Mouse (Mus musculus) T-helper 17 cell (primary cell): ENCODE results near the gene Prdm9.
"Not testable (repeated sequence)": the region's sequence is repeated elsewhere in the genome, so short reads cannot be mapped to it uniquely, and the experiment has no call there.

Experiments used
- in situ Hi-C, 2 experiments: fragments of 300-600 bp; cut with MboI, MseI; formaldehyde crosslinking; loops; 1 replicate in 1 of 2; 2 replicates in 1 of 2; pipeline ENCODE4 v1.15.1; 2025; ENCODE audit warnings: high pct_unique_total_duplicates in 2 of 2

Prdm9 gene

GRCm38 (mm10) chr17:15564014-15564927 lies at the start of gene Prdm9:
Gene Prdm9 (minus strand): TSS chr17:15564354.
- in situ Hi-C loops, result no loop called here

GRCm38 (mm10) chr17:15599496-15599895 lies 35.3 kb upstream of the Prdm9 start:
- in situ Hi-C loops, result no loop called here

- in situ Hi-C loops, result no loop called here
Measured at GRCm38 (mm10) chr17:15591216-15591881, 27.2 kb upstream of the Prdm9 start.

GRCm38 (mm10) chr17:15588116-15588515 lies 24.0 kb upstream of the Prdm9 start:
- in situ Hi-C loops, result loop anchor here in 1 of 2 experiments (10.0 kb wide), 1 partner anchor 137 kb away; no protein-coding TSS in a partner anchor

- in situ Hi-C loops, result loop anchor here in 1 of 2 experiments (10.0 kb wide), 1 partner anchor 139 kb away; no protein-coding TSS in a partner anchor
Measured at GRCm38 (mm10) chr17:15585691-15586090, 21.5 kb upstream of the Prdm9 start.

GRCm38 (mm10) chr17:15583071-15583470 lies 18.9 kb upstream of the Prdm9 start:
- in situ Hi-C loops, result loop anchor here in 1 of 2 experiments (10.0 kb wide), 1 partner anchor 142 kb away; no protein-coding TSS in a partner anchor

GRCm38 (mm10) chr17:15580072-15580447 lies 15.9 kb upstream of the Prdm9 start:
- in situ Hi-C loops, result loop anchor here in 1 of 2 experiments (10.0 kb wide), 1 partner anchor 145 kb away; no protein-coding TSS in a partner anchor

GRCm38 (mm10) chr17:15579410-15580071 lies 15.4 kb upstream of the Prdm9 start:
- in situ Hi-C loops, result loop anchor here in 1 of 2 experiments (10.0 kb wide), 1 partner anchor 145 kb away; no protein-coding TSS in a partner anchor

GRCm38 (mm10) chr17:15577291-15577694 lies 13.1 kb upstream of the Prdm9 start:
- in situ Hi-C loops, result no loop called here

- in situ Hi-C loops, result no loop called here
Measured at GRCm38 (mm10) chr17:15575056-15575455, 10.9 kb upstream of the Prdm9 start.

- in situ Hi-C loops, result no loop called here
Measured at GRCm38 (mm10) chr17:15566908-15567307, 2.8 kb upstream of the Prdm9 start.

GRCm38 (mm10) chr17:15564928-15565300 lies 760 bp upstream of the Prdm9 start:
- in situ Hi-C loops, result no loop called here

- in situ Hi-C loops, result no loop called here
Measured at GRCm38 (mm10) chr17:15559946-15560345, 4.2 kb downstream of the Prdm9 start.

GRCm38 (mm10) chr17:15549713-15550112 lies 14.4 kb downstream of the Prdm9 start:
- in situ Hi-C loops, result no loop called here

GRCm38 (mm10) chr17:15546440-15546839 lies 17.7 kb downstream of the Prdm9 start:
- in situ Hi-C loops, result no loop called here

- in situ Hi-C loops, result not testable (repeated sequence)
Measured at GRCm38 (mm10) chr17:15543868-15544267, 20.3 kb downstream of the Prdm9 start.

GRCm38 (mm10) chr17:15540309-15540708 lies 23.8 kb downstream of the Prdm9 start:
- in situ Hi-C loops, result no loop called here

- in situ Hi-C loops, result no loop called here
Measured at GRCm38 (mm10) chr17:15536457-15536904, 27.7 kb downstream of the Prdm9 start.

GRCm38 (mm10) chr17:15535943-15536342 lies 28.2 kb downstream of the Prdm9 start:
- in situ Hi-C loops, result no loop called here

GRCm38 (mm10) chr17:15535162-15535800 lies 28.9 kb downstream of the Prdm9 start:
- in situ Hi-C loops, result no loop called here

- in situ Hi-C loops, result no loop called here
Measured at GRCm38 (mm10) chr17:15530141-15530540, 34.0 kb downstream of the Prdm9 start.
